Mouse (Mus musculus): ENCODE measurements around the gene Rasd1.

- TF ChIP-seq CTCF (conservative IDR thresholded peaks at IDR 0.05; ENCODE audit: low read length) (no peak), NANOG (IDR thresholded peaks at IDR 0.05; ENCODE audit: borderline replicate concordance, low read length) (no peak), POU5F1 (IDR thresholded peaks at IDR 0.05; ENCODE audit: borderline replicate concordance, low read length) (no peak)
Observed at GRCm38 (mm10) chr11:59960476-59961337, 4.0 kb downstream of the Rasd1 start.
